Comparison of ENCODE assay signal across 17 mouse cellular contexts in genomic region chr5:137633397-137634084, GRCm38 (mm10). TPM values are rescaled to one million over a fixed set of nuclear protein-coding genes. Genes with fewer than 3 reads are reported as not detected.
DNase-seq lines count a peak whose midpoint lies in the region; ATAC-seq and TF ChIP-seq lines count a peak whose summit lies in the region.
"Had no signal": no experiment of that assay in that cellular context is flagged by ENCODE, and none has a peak within 500 bp of the region (broad histone marks: within the 10 kb centered on the region; RNA-seq: fewer than 3 reads in every experiment).

No protein-coding gene starts in this region.

- no peak for TF ChIP-seq CTCF in kidney, adult 2 months (conservative IDR thresholded peaks at IDR 0.05; ENCODE audit: insufficient read depth, insufficient read length, low read depth, low read length)

- H3K27me3 ChIP-seq in kidney, adult 2 months (replicated peaks; ENCODE audit: control insufficient read depth, insufficient read depth, low read length) = no peaks in the 10 kb centered on the region
- no peaks in the 10 kb centered on the region for H3K27me3 ChIP-seq in lung, embryonic 15.5 days
- H3K27me3 ChIP-seq: liver, embryonic 13.5 days; neural tube, embryonic 12.5 days; Patski had no signal

- H3K9ac ChIP-seq in lung, embryonic 15.5 days = no peak overlapping the region
- H3K9ac ChIP-seq: liver, embryonic 13.5 days; neural tube, embryonic 12.5 days had no signal

- H3K4me1 ChIP-seq in kidney, adult 2 months (ENCODE audit: control insufficient read depth, insufficient read depth, low read length) = peaks cover 18% of the 10 kb centered on the region
- H3K4me1 ChIP-seq in lung, embryonic 15.5 days = peaks cover 38% of the 10 kb centered on the region

- no peak for TF ChIP-seq POLR2A in kidney, adult 2 months (IDR thresholded peaks at IDR 0.05; ENCODE audit: low read depth, low read length)

- peaks cover 2% of the 10 kb centered on the region for H3K36me3 ChIP-seq in kidney, adult 2 months (ENCODE audit: control insufficient read depth, insufficient read depth, low read length)
- peaks cover 50% of the 10 kb centered on the region for H3K36me3 ChIP-seq in lung, embryonic 15.5 days

- no peak overlapping the region for H3K27ac ChIP-seq in kidney, adult 2 months (ENCODE audit: insufficient read depth, low read depth, low read length)
- H3K27ac ChIP-seq in lung, embryonic 15.5 days = peak overlapping the region; percentile 24; the same call in 1 of the 2 replicates
- H3K27ac ChIP-seq: left cerebral cortex, adult 2 months; liver, embryonic 13.5 days; neural tube, embryonic 12.5 days had no signal

- no peak overlapping the region for H3K4me3 ChIP-seq in kidney, adult 2 months (ENCODE audit: insufficient read depth, low read depth, low read length)
- H3K4me3 ChIP-seq in lung, embryonic 15.5 days = no peak overlapping the region
- H3K4me3 ChIP-seq: left cerebral cortex, adult 2 months; liver, embryonic 13.5 days; neural tube, embryonic 12.5 days had no signal

- ATAC-seq in lung, embryonic 15.5 days (ENCODE audit: borderline replicate concordance, extremely low read depth, low FRiP score, low TSS enrichment) = no peak
- ATAC-seq: CD4-positive, CD25-positive, alpha-beta regulatory T cell, adult 4 months; Patski had no signal

- peak; percentile 54 for DNase-seq in kidney, adult 2 months
- DNase-seq in kidney, postnatal 14 days = no peak
- DNase-seq in urinary bladder, postnatal 14 days (ENCODE audit: low spot score) = peak; percentile 76
- DNase-seq in urinary bladder, adult 18-20 months (ENCODE audit: low spot score in 2 of 2) = no peak
- no peak for DNase-seq in embryo, embryonic 11 days
- DNase-seq in heart, postnatal 25 days (ENCODE audit: low spot score) = no peak
- DNase-seq: cerebellum, adult 9-10 months; liver, embryonic 13.5 days; right cerebral cortex, adult 18-20 months; thymus, adult 2 months had no signal

- H3K9me3 ChIP-seq in lung, embryonic 15.5 days = no peaks in the 10 kb centered on the region
- H3K9me3 ChIP-seq: liver, embryonic 13.5 days; neural tube, embryonic 12.5 days had no signal

- 58% methylated on average over 12 of the region's 12 CpGs for WGBS in kidney, adult 2 months
- 66% methylated on average over 12 of the region's 12 CpGs for whole genome bisulfite sequencing in lung, embryonic 15.5 days

- H3K4me2 ChIP-seq in lung, embryonic 15.5 days = no peak overlapping the region
- H3K4me2 ChIP-seq: liver, embryonic 13.5 days; neural tube, embryonic 12.5 days had no signal

- intact Hi-C loops in heart, postnatal 25 days (cut with DNase I) = no loop called here

RNA-seq across cellular contexts. Expression of gene Gm20605, which starts 4.6 kb away (rescaled TPM):
- polyA plus RNA-seq in kidney, adult 2 months (2012; rRNA removed) = 12.2 and 19.8 TPM in 2 replicates
- 9.4 and 9.6 TPM in 2 replicates for polyA plus RNA-seq in lung, embryonic 15.5 days (2015; fragmentation: Nextera tagmentation; extraction: Ambion mirVana)
- total RNA-seq in heart, postnatal 25 days (2021) = 1 to 10 TPM; 3.2 to 4.5 TPM

RNA-seq across cellular contexts. Expression of gene Lrch4, which starts 4.6 kb away (rescaled TPM):
- 39.4 and 45.5 TPM in 2 replicates for polyA plus RNA-seq in kidney, adult 2 months (2012; rRNA removed)
- polyA plus RNA-seq in lung, embryonic 15.5 days (2015; fragmentation: Nextera tagmentation; extraction: Ambion mirVana) = 35.7 and 37.1 TPM in 2 replicates
- 10 to 100 TPM; 17.6 to 18.2 TPM for total RNA-seq in heart, postnatal 25 days (2021)

RNA-seq across cellular contexts. Expression of gene Fbxo24, which starts 4.7 kb away (rescaled TPM):
- polyA plus RNA-seq in kidney, adult 2 months (2012; rRNA removed) = 0.20 and 0.41 TPM in 2 replicates
- 0.08 and 0.21 TPM in 2 replicates for polyA plus RNA-seq in lung, embryonic 15.5 days (2015; fragmentation: Nextera tagmentation; extraction: Ambion mirVana)
- total RNA-seq in heart, postnatal 25 days (2021) = under 1 TPM; 0.11 to 0.36 TPM
- total RNA-seq: hematopoietic stem cell, adult 5-6 weeks; megakaryocyte-erythroid progenitor cell, adult 5-6 weeks had no signal
- polyA plus RNA-seq: liver, embryonic 13.5 days had no signal

RNA-seq across cellular contexts. Expression of gene Sap25, which starts 7.6 kb away (rescaled TPM):
- polyA plus RNA-seq in kidney, adult 2 months (2012; rRNA removed) = 61.1 and 77.6 TPM in 2 replicates
- 6.5 and 8.3 TPM in 2 replicates for polyA plus RNA-seq in lung, embryonic 15.5 days (2015; fragmentation: Nextera tagmentation; extraction: Ambion mirVana)
- 1 to 10 TPM; 3.0 to 3.9 TPM for total RNA-seq in heart, postnatal 25 days (2021)

RNA-seq across cellular contexts. Expression of gene Irs3, which starts 12.0 kb away (rescaled TPM):
- 4.2 and 4.4 TPM in 2 replicates for polyA plus RNA-seq in kidney, adult 2 months (2012; rRNA removed)
- polyA plus RNA-seq in lung, embryonic 15.5 days (2015; fragmentation: Nextera tagmentation; extraction: Ambion mirVana) = 0.06 TPM in 1 of 2 replicates, not detected in the other
- total RNA-seq in heart, postnatal 25 days (2021) = under 1 TPM; 0.29 to 0.48 TPM
- total RNA-seq: hematopoietic stem cell, adult 5-6 weeks had no signal
- polyA plus RNA-seq: CD4-positive, CD25-positive, alpha-beta regulatory T cell, adult 4 months had no signal

Comparison
In these comparisons a context has a peak if more than half of its experiments do, and no peak if none do; other contexts are left out.
1. DNase-seq: peak in kidney, adult 2 months (single experiment) and urinary bladder, postnatal 14 days (single experiment); none in kidney, postnatal 14 days (single experiment), urinary bladder, adult 18-20 months (0 of 2), embryo, embryonic 11 days (single experiment) and heart, postnatal 25 days (single experiment).